Mouse (Mus musculus) MEL (cell line): ENCODE data around the gene Cd86. TPM values are rescaled to one million over a fixed set of nuclear protein-coding genes. Genes with fewer than 3 reads are reported as not detected.

Experiments used
- DNase-seq: peaks from one replicate; pipeline ENCODE4 v3.0.0; 2011; ENCODE audit warnings: low read depth, low spot score
- H3K27ac ChIP-seq: 2 replicates; pipeline ENCODE4 v1.5.1; 2012; ENCODE audit warnings: low read depth, mild to moderate bottlenecking, control low read depth, low read length, moderate library complexity; ENCODE audit not compliant: control insufficient read depth
- H3K27me3 ChIP-seq, 2 experiments: fragments of 150-350 bp in 1 of 2; sonication (generic) in 1 of 2; 2 replicates each; pipeline ENCODE4 v1.6.1; 2012; ENCODE audit warnings: low read length in 2 of 2, mild to moderate bottlenecking in 2 of 2, improper control_type of control experiment in 1 of 2, moderate library complexity in 1 of 2; ENCODE audit not compliant: insufficient read depth in 2 of 2, control insufficient read depth in 1 of 2
- H3K36me3 ChIP-seq, 2 experiments: 2 replicates each; pipeline ENCODE4 v1.6.1; 2012 to 2014; ENCODE audit warnings: low read length in 2 of 2, improper control_type of control experiment in 1 of 2, inconsistent platforms in 1 of 2, mild to moderate bottlenecking in 1 of 2; ENCODE audit not compliant: insufficient read depth in 2 of 2, control insufficient read depth in 1 of 2
- H3K4me1 ChIP-seq, 2 experiments: fragments of 150-350 bp in 1 of 2; sonication (generic) in 1 of 2; 2 replicates each; pipeline ENCODE4 v1.6.1; 2012; ENCODE audit warnings: low read length in 2 of 2, improper control_type of control experiment in 1 of 2, mild to moderate bottlenecking in 1 of 2; ENCODE audit not compliant: insufficient read depth in 2 of 2, control insufficient read depth in 1 of 2
- H3K4me3 ChIP-seq, 2 experiments: fragments of 150-350 bp in 1 of 2; sonication (generic) in 1 of 2; 2 replicates each; pipeline ENCODE4 v1.5.1; 2012; ENCODE audit warnings: low read depth in 2 of 2, low read length in 2 of 2, mild to moderate bottlenecking in 2 of 2, moderate library complexity in 2 of 2, control low read depth in 1 of 2, improper control_type of control experiment in 1 of 2; ENCODE audit not compliant: control insufficient read depth in 1 of 2, insufficient read depth in 1 of 2
- H3K79me2 ChIP-seq: 2 replicates; pipeline ENCODE4 v1.6.1; 2012; ENCODE audit warnings: mild to moderate bottlenecking, low read length, moderate library complexity; ENCODE audit not compliant: control insufficient read depth, poor library complexity, insufficient read depth
- H3K9ac ChIP-seq: 2 replicates; pipeline ENCODE4 v1.6.1; 2012; ENCODE audit warnings: low read depth, mild to moderate bottlenecking, control low read depth, low read length, moderate library complexity; ENCODE audit not compliant: control insufficient read depth, poor library complexity, severe bottlenecking
- H3K9me3 ChIP-seq: fragments of 150-350 bp; sonication (generic); replicated peaks from 2 replicates; pipeline ENCODE4 v1.6.1; 2012; ENCODE audit warnings: mild to moderate bottlenecking, low read length, improper control_type of control experiment, moderate library complexity; ENCODE audit not compliant: insufficient read depth
- CHD2 ChIP-seq: IDR thresholded peaks from 2 replicates; pipeline ENCODE4 v1.6.1; 2011; ENCODE audit warnings: low read length, improper control_type of control experiment
- CTCF ChIP-seq, 3 experiments: IDR thresholded peaks in 2 of 3; conservative IDR thresholded peaks in 1 of 3; 2 replicates each; pipeline ENCODE4 v1.5.1; 2011 to 2012; ENCODE audit warnings: low read length in 3 of 3, low read depth in 2 of 3, mild to moderate bottlenecking in 2 of 3, improper control_type of control experiment in 1 of 3, inconsistent platforms in 1 of 3, mixed read lengths in 1 of 3, moderate library complexity in 1 of 3; ENCODE audit not compliant: control insufficient read depth in 1 of 3, insufficient read depth in 1 of 3, poor library complexity in 1 of 3, severe bottlenecking in 1 of 3
- E2F4 ChIP-seq: IDR thresholded peaks from 2 replicates; pipeline ENCODE4 v1.6.1; 2011; ENCODE audit warnings: low read depth, low read length, improper control_type of control experiment, borderline replicate concordance
- ELF1 ChIP-seq: IDR thresholded peaks from 2 replicates; pipeline ENCODE4 v1.6.1; 2014; ENCODE audit warnings: low read depth, mild to moderate bottlenecking, inconsistent platforms, low read length, improper control_type of control experiment, moderate library complexity
- EP300 ChIP-seq, 2 experiments: IDR thresholded peaks; 2 replicates each; pipeline ENCODE4 v1.6.1; 2011; ENCODE audit warnings: improper control_type of control experiment in 2 of 2, low read length in 2 of 2, low read depth in 1 of 2, mild to moderate bottlenecking in 1 of 2
- KAT2A ChIP-seq: conservative IDR thresholded peaks from 2 replicates; pipeline ENCODE4 v1.6.1; 2012; ENCODE audit warnings: low read depth, low read length, improper control_type of control experiment, inconsistent platforms
- MAZ ChIP-seq: IDR thresholded peaks from 2 replicates; pipeline ENCODE4 v1.6.1; 2012; ENCODE audit warnings: low read depth, mild to moderate bottlenecking, inconsistent platforms, low read length, improper control_type of control experiment
- MEF2A ChIP-seq: IDR thresholded peaks from 2 replicates; pipeline ENCODE4 v1.6.1; 2014; ENCODE audit warnings: low read depth, mild to moderate bottlenecking, inconsistent platforms, low read length, improper control_type of control experiment; ENCODE audit not compliant: poor library complexity, insufficient replicate concordance, severe bottlenecking; ENCODE audit errors: extremely low read depth
- MYC ChIP-seq: IDR thresholded peaks from 2 replicates; pipeline ENCODE4 v1.6.1; 2011; ENCODE audit warnings: low read depth, mild to moderate bottlenecking, low read length, improper control_type of control experiment, moderate library complexity
- NELFE ChIP-seq: IDR thresholded peaks from 2 replicates; pipeline ENCODE4 v1.6.1; 2011; ENCODE audit warnings: low read depth, low read length, improper control_type of control experiment
- POLR2A ChIP-seq, 2 experiments: IDR thresholded peaks; 2 replicates each; pipeline ENCODE4 v1.6.1; 2011 to 2012; ENCODE audit warnings: low read length in 2 of 2, mild to moderate bottlenecking in 2 of 2, control low read depth in 1 of 2, improper control_type of control experiment in 1 of 2, low read depth in 1 of 2, moderate library complexity in 1 of 2; ENCODE audit not compliant: control insufficient read depth in 1 of 2, insufficient read depth in 1 of 2, poor library complexity in 1 of 2
- POLR2AphosphoS2 ChIP-seq: IDR thresholded peaks from 2 replicates; pipeline ENCODE4 v1.6.1; 2011; ENCODE audit warnings: low read length, improper control_type of control experiment
- RCOR1 ChIP-seq: IDR thresholded peaks from 2 replicates; pipeline ENCODE4 v1.6.1; 2012; ENCODE audit warnings: low read depth, mild to moderate bottlenecking, inconsistent platforms, low read length, improper control_type of control experiment
- SIN3A ChIP-seq: IDR thresholded peaks from 2 replicates; pipeline ENCODE4 v1.6.1; 2012; ENCODE audit warnings: low read length, improper control_type of control experiment, inconsistent platforms
- SMC3 ChIP-seq: IDR thresholded peaks from 2 replicates; pipeline ENCODE4 v1.6.1; 2011; ENCODE audit warnings: low read depth, low read length, improper control_type of control experiment
- TCF12 ChIP-seq: IDR thresholded peaks from 2 replicates; pipeline ENCODE4 v1.6.1; 2014; ENCODE audit warnings: low read depth, mild to moderate bottlenecking, inconsistent platforms, low read length, improper control_type of control experiment, moderate library complexity
- USF1 ChIP-seq: IDR thresholded peaks from 2 replicates; pipeline ENCODE4 v1.6.1; 2014; ENCODE audit warnings: low read depth, mild to moderate bottlenecking, inconsistent platforms, low read length, improper control_type of control experiment, moderate library complexity
- USF2 ChIP-seq, 2 experiments: IDR thresholded peaks; 2 replicates each; pipeline ENCODE4 v1.6.1; 2011 to 2012; ENCODE audit warnings: improper control_type of control experiment in 2 of 2, low read length in 2 of 2, borderline replicate concordance in 1 of 2, inconsistent platforms in 1 of 2, low read depth in 1 of 2, mild to moderate bottlenecking in 1 of 2; ENCODE audit not compliant: insufficient read depth in 1 of 2
- ZKSCAN1 ChIP-seq: IDR thresholded peaks from 2 replicates; pipeline ENCODE4 v1.6.1; 2012; ENCODE audit warnings: low read depth, mild to moderate bottlenecking, inconsistent platforms, low read length, improper control_type of control experiment, moderate library complexity
- ZNF384 ChIP-seq: IDR thresholded peaks from 2 replicates; pipeline ENCODE4 v1.6.1; 2012; ENCODE audit warnings: low read depth, mild to moderate bottlenecking, inconsistent platforms, low read length, improper control_type of control experiment
- polyA plus RNA-seq, 2 experiments: library from polyadenylated mRNA; stranded (reverse) in 1 of 2; unstranded in 1 of 2; fragments of >175 nt in 1 of 2; fragments of >200 nt in 1 of 2; gene quantifications; 2 replicates each; pipeline versions ENCODE4 v1.2.1 to v1.2.4; 2012; ENCODE audit warnings: low replicate concordance in 2 of 2, low read depth in 1 of 2; ENCODE audit not compliant: insufficient read length in 2 of 2, insufficient read depth in 1 of 2, missing spikeins in 1 of 2
- total RNA-seq: library from RNA; depleted of rRNA; stranded (reverse); fragments of 300-350 nt; gene quantifications from 2 replicates; pipeline ENCODE4 v1.2.3, GENCODE M21; 2012

Cd86 gene
- total and polyA plus RNA-seq, 3 experiments = not detected

DNA sequence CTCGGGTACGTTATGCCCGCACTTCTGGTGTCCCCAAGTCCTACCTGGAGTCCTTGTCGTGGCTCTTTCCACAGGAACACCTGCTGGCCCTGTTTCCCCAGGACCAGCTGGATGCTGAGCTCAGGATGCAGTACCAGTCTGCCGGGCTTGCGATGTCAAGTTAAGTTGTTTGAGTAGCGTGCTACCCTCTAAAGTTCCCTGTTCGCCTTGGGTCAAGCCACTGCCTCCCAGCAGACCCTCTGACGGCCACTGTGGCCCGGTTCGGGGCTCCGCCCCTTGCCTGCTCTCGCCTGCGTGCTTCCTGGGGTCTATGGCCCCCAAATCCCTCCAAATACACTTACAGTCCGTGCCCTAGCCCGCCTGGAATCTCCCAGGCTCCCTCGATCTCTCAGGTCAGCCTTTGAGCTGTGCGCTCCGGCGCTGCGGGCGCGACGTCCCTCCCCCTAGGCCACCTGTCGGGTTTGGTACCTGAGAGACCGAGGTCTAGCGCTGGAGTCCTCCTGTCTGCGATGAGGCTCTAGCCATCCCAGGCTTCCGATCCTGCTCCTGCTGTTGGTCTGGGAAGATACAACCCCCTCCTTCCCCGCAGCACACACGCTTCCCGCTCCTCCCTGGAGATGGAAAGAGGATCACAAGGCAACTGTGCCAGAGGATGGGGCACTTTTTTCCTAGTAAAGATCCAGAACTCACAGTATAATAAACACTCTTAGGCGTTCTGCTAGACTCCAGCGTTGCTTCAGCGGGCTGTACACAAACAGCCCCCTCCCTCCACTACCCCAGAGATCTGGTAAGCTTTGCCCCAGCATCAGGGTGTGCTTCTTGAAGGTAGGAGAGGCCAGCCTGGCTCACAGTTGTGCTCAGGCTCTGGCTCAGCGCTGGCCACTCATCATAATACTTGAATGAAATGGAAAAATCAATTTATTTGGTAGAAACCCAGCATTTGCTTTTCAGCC, 104.2 kb downstream of the Cd86 start, which contains the start of gene Casr:
Casr (minus strand) TSS at position 756 of the 953 bp plus-strand sequence.
- no peaks in the 10 kb centered on the region for H3K27me3 ChIP-seq
- H3K4me1 ChIP-seq = no peaks in the 10 kb centered on the region
- H3K36me3 ChIP-seq = no peaks in the 10 kb centered on the region
- H3K27ac ChIP-seq = no peak within 1 kb of the TSS
- no peak within 1 kb of the TSS for H3K9ac ChIP-seq
- no peak for DNase-seq
- no peaks in the 10 kb centered on the region for H3K79me2 ChIP-seq
- no peak within 1 kb of the TSS for H3K4me3 ChIP-seq
- H3K9me3 ChIP-seq = no peaks in the 10 kb centered on the region
- TF ChIP-seq SMC3 (no peak), ELF1 (no peak), TCF12 (no peak), E2F4 (no peak), ZKSCAN1 (no peak), KAT2A (no peak), MEF2A (no peak), POLR2AphosphoS2 (no peak), MAZ (no peak), RCOR1 (no peak), CTCF (IDR thresholded peaks at IDR 0.05 in 2 of 3, conservative IDR thresholded peaks at IDR 0.05 in 1 of 3; ENCODE audit: control insufficient read depth in 1 of 3, insufficient read depth in 1 of 3, low read depth in 2 of 3, low read length in 3 of 3, poor library complexity in 1 of 3, severe bottlenecking in 1 of 3) (no peak), NELFE (no peak), CHD2 (no peak)

DNA sequence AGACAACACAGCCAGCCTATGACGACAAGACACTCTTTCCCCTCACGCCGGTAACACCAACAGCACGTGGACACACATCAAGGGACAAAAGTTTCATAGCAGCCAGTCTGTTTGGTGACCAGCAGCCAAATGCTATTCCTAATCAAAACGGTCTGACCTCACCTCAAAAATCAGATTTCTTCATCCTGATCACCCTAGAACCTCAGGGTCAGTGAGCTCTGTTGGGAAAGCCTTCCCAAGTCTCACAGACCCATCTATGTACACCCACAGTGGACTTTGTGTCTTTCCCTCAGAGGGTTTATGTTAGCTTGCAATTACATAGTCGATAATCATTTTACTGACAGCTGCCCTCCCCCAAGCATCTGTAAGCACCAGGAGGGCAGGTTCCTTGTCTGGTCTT, 106.3 kb downstream of the Cd86 start:
- Histone ChIP-seq H3K27me3 (no peaks in the 10 kb centered on the region), H3K79me2 (no peaks in the 10 kb centered on the region), H3K9ac (no peak overlapping the region), H3K4me3 (no peak overlapping the region), H3K36me3 (no peaks in the 10 kb centered on the region), H3K9me3 (no peaks in the 10 kb centered on the region), H3K27ac (no peak overlapping the region), H3K4me1 (no peaks in the 10 kb centered on the region)
- TF ChIP-seq MEF2A (no peak), ZNF384 (no peak), CTCF (IDR thresholded peaks at IDR 0.05 in 2 of 3, conservative IDR thresholded peaks at IDR 0.05 in 1 of 3; ENCODE audit: control insufficient read depth in 1 of 3, insufficient read depth in 1 of 3, low read depth in 2 of 3, low read length in 3 of 3, poor library complexity in 1 of 3, severe bottlenecking in 1 of 3) (no peak), POLR2AphosphoS2 (no peak), USF1 (no peak), USF2 (IDR thresholded peaks at IDR 0.05; ENCODE audit: borderline replicate concordance in 1 of 2, insufficient read depth in 1 of 2, low read depth in 1 of 2, low read length in 2 of 2) (no peak), POLR2A (IDR thresholded peaks at IDR 0.05; ENCODE audit: control insufficient read depth in 1 of 2, insufficient read depth in 1 of 2, low read depth in 1 of 2, low read length in 2 of 2, poor library complexity in 1 of 2) (no peak), NELFE (no peak), ELF1 (no peak), EP300 (IDR thresholded peaks at IDR 0.05; ENCODE audit: low read depth in 1 of 2, low read length in 2 of 2) (no peak), SIN3A (no peak), MYC (no peak), KAT2A (no peak), MAZ (no peak), ZKSCAN1 (no peak)
- no peak for DNase-seq
